Mouse (Mus musculus) heart, embryonic 10.5 days (tissue): ENCODE measurements around the gene 6430628N08Rik. TPM values are rescaled to one million over a fixed set of nuclear protein-coding genes. Genes with fewer than 3 reads are reported as not detected.

Experiments
- DNase-seq: peaks from one replicate; pipeline ENCODE4 v3.0.0-alpha.2; 2017; ENCODE audit warnings: low spot score
- H3K27ac ChIP-seq: fragments of 300-500 bp; sonication (generic); 2 replicates; pipeline ENCODE4 v1.5.1; 2016; ENCODE audit warnings: mild to moderate bottlenecking
- H3K27me3 ChIP-seq: fragments of 300-500 bp; sonication (generic); 2 replicates; pipeline ENCODE4 v1.6.1; 2016; ENCODE audit warnings: mild to moderate bottlenecking; ENCODE audit not compliant: poor library complexity, insufficient read depth, severe bottlenecking
- H3K36me3 ChIP-seq: fragments of 300-500 bp; sonication (generic); 2 replicates; pipeline ENCODE4 v1.6.1; 2016; ENCODE audit warnings: mild to moderate bottlenecking, moderate library complexity
- H3K4me1 ChIP-seq: fragments of 300-500 bp; sonication (generic); 2 replicates; pipeline ENCODE4 v1.6.1; 2016; ENCODE audit warnings: mild to moderate bottlenecking
- H3K4me3 ChIP-seq: fragments of 300-500 bp; sonication (generic); 2 replicates; pipeline ENCODE4 v1.5.1; 2016; ENCODE audit warnings: mild to moderate bottlenecking, moderate library complexity
- H3K9me3 ChIP-seq: fragments of 300-500 bp; sonication (generic); 2 replicates; pipeline ENCODE4 v1.6.1; 2016; ENCODE audit warnings: mild to moderate bottlenecking, moderate library complexity
- WGBS: fragments of 180-500 bp; shearing (Covaris S2); methylation state at CpG from one replicate; pipeline ENCODE4 v1.1.7; 2016; 5-methylcytosine and 5-hydroxymethylcytosine counted together
- polyA plus RNA-seq: library from polyadenylated mRNA; unstranded; fragments of >200 nt; fragmentation: Nextera tagmentation; extraction: Ambion mirVana; gene quantifications from 2 replicates; pipeline ENCODE4 v1.2.1, GENCODE M21; 2016

Gene 6430628N08Rik
- not detected in 2 replicates for polyA plus RNA-seq

DNA sequence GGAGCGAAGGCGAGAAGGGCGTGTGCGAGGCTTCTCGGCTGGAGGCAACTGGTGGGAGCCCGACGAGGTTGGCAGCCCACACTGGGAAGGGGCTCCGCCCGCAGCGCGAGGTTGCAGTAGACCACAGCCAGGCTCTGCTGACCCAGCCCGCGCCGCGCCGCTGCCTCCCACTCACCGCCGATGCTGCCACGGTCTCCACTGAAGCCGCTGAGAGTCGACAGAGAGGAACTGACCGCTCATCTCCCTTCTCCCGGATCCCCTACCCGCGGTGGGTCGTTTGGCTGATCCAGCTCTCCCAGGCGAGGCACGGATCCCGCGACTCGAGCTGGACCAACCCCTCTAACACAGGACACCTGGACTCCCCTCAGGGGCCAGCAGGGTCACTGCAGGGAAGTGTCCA lies at the start of gene 6430628N08Rik:
Gene 6430628N08Rik, plus strand, starts transcription at position 113 of the 400 bp plus-strand sequence.
- H3K4me3 ChIP-seq = peak within 1 kb of the TSS; percentile 56
- DNase-seq = no peak
- no peaks in the 10 kb centered on the region for H3K36me3 ChIP-seq
- H3K27me3 ChIP-seq = peaks cover 73% of the 10 kb centered on the region
- 0 out of 2 replicates have a peak within 1 kb of the TSS, but pooled peaks have one; percentile 16 for H3K27ac ChIP-seq
- no peaks in the 10 kb centered on the region for H3K9me3 ChIP-seq
- peaks cover 11% of the 10 kb centered on the region for H3K4me1 ChIP-seq
- under 1% methylated on average over 31 of the region's 31 CpGs for WGBS

GRCm38 (mm10) chr4:115840842-115841241 lies 49.6 kb upstream of the 6430628N08Rik start:
- Histone ChIP-seq H3K36me3 (no peaks in the 10 kb centered on the region), H3K9me3 (no peaks in the 10 kb centered on the region), H3K4me1 (peaks cover 6% of the 10 kb centered on the region), H3K27me3 (no peaks in the 10 kb centered on the region), H3K27ac (no peak overlapping the region), H3K4me3 (no peak overlapping the region)
- DNase-seq = no peak
- 88% methylated on average over 4 of the region's 4 CpGs for WGBS

DNA sequence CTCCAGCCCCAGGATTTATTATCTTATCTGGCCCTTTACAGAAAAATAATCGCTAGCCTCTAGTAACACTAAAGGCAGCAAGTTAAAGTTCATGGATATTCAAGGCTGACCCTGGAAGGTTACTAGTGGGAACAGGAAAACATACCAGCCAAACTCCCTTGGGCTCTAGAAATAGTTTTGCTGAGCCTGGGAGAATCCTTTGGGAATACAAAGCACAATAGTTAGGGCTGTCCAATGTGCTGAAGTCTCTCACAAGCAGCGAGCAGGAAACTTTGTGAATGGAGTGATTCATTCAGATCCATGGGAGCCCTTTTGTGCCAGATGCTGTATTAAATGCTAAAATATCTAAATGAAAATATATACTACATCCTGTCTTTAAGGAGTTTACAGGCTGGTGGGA lies 43.8 kb upstream of the 6430628N08Rik start:
- 50% methylated on average over 2 of the region's 2 CpGs for WGBS

GRCm38 (mm10) chr4:115847377-115847776 lies 43.1 kb upstream of the 6430628N08Rik start:
- Histone ChIP-seq H3K4me1 (peaks cover 32% of the 10 kb centered on the region), H3K9me3 (no peaks in the 10 kb centered on the region), H3K36me3 (peaks cover 15% of the 10 kb centered on the region; the same call in 1 of the 2 replicates), H3K27me3 (no peaks in the 10 kb centered on the region), H3K27ac (no peak overlapping the region), H3K4me3 (no peak overlapping the region)
- no peak for DNase-seq
- WGBS = 40% methylated on average over 5 of the region's 5 CpGs

More for the DNA sequence above, 43.8 kb upstream of the 6430628N08Rik start:
- Histone ChIP-seq H3K4me1 (peaks cover 30% of the 10 kb centered on the region), H3K27ac (no peak overlapping the region), H3K4me3 (no peak overlapping the region), H3K36me3 (peaks cover 10% of the 10 kb centered on the region; the same call in 1 of the 2 replicates), H3K27me3 (no peaks in the 10 kb centered on the region), H3K9me3 (no peaks in the 10 kb centered on the region)
- no peak for DNase-seq

DNA sequence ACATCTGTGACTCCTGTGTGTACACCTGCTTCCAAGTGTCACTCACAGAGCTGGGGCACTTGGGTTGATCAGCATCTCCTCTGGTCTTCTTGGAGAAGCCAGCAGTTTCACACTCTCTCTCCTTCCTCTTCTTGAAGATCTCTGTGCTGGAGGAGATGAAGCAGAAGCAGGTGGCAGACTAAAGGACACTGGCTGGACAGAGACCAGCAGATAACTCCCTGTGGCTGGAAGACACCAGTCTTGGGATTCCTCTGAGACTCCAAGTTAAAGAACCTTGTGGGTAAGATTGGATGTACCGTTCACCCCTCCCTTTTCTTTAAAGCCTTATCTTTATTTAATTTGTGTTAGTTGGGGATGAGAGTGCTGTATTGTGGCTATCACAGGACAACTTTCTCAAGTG lies 42.4 kb upstream of the 6430628N08Rik start:
- 70% methylated on average over 1 of the region's 1 CpGs for WGBS
- Histone ChIP-seq H3K4me1 (peaks cover 32% of the 10 kb centered on the region), H3K9me3 (no peaks in the 10 kb centered on the region), H3K4me3 (no peak overlapping the region), H3K27ac (peak overlapping the region; percentile 67; the same call in 1 of the 2 replicates), H3K27me3 (no peaks in the 10 kb centered on the region), H3K36me3 (peaks cover 17% of the 10 kb centered on the region; the same call in 1 of the 2 replicates)
- no peak for DNase-seq

- Histone ChIP-seq H3K4me3 (no peak overlapping the region), H3K27me3 (no peaks in the 10 kb centered on the region), H3K36me3 (peaks cover 19% of the 10 kb centered on the region; the same call in 1 of the 2 replicates), H3K9me3 (no peaks in the 10 kb centered on the region), H3K4me1 (peaks cover 32% of the 10 kb centered on the region), H3K27ac (peak overlapping the region; percentile 67)
- 32% methylated on average over 8 of the region's 8 CpGs for WGBS
- DNase-seq = peak; percentile 95
These were observed 41.3 kb upstream of the 6430628N08Rik start for GRCm38 (mm10) chr4:115848990-115849677.

GRCm38 (mm10) chr4:115850111-115850510 lies 40.4 kb upstream of the 6430628N08Rik start:
- Histone ChIP-seq H3K4me1 (peaks cover 39% of the 10 kb centered on the region), H3K27ac (no peak overlapping the region), H3K9me3 (no peaks in the 10 kb centered on the region), H3K4me3 (no peak overlapping the region), H3K27me3 (no peaks in the 10 kb centered on the region), H3K36me3 (peaks cover 19% of the 10 kb centered on the region; the same call in 1 of the 2 replicates)
- 63% methylated on average over 2 of the region's 2 CpGs for WGBS
- no peak for DNase-seq

DNA sequence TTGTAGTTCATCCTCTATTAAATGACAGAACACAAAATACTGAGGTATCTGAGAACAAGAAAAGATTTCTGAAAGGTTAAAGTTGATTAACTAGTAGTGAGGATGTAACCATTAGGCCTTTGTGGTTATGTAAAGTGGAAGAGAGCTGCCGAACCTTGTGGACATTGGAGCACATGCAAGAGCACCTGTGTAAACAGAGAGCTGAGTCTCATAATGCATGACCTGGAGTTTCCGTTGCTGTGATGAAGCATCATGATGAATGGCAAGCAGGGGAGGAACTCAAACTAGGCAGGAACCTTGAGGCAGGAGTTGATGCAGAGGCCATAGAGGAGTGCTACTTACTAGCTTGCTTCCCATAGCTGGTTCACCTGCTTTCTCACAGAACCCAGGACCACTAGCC lies 39.8 kb upstream of the 6430628N08Rik start:
- no peak overlapping the region for H3K27ac ChIP-seq
- no peaks in the 10 kb centered on the region for H3K9me3 ChIP-seq
- DNase-seq = no peak
- H3K4me1 ChIP-seq = peaks cover 45% of the 10 kb centered on the region
- H3K4me3 ChIP-seq = no peak overlapping the region
- no peaks in the 10 kb centered on the region for H3K27me3 ChIP-seq
- 81% methylated on average over 2 of the region's 2 CpGs for WGBS
- peaks cover 19% of the 10 kb centered on the region; the same call in 1 of the 2 replicates for H3K36me3 ChIP-seq

- Histone ChIP-seq H3K27me3 (no peaks in the 10 kb centered on the region), H3K9me3 (no peaks in the 10 kb centered on the region), H3K4me3 (no peak overlapping the region), H3K36me3 (peaks cover 19% of the 10 kb centered on the region; the same call in 1 of the 2 replicates), H3K4me1 (peaks cover 54% of the 10 kb centered on the region), H3K27ac (no peak overlapping the region)
- no peak for DNase-seq
- WGBS = 68% methylated on average over 6 of the region's 6 CpGs
These were observed 38.9 kb upstream of the 6430628N08Rik start for GRCm38 (mm10) chr4:115851569-115851968.

DNA sequence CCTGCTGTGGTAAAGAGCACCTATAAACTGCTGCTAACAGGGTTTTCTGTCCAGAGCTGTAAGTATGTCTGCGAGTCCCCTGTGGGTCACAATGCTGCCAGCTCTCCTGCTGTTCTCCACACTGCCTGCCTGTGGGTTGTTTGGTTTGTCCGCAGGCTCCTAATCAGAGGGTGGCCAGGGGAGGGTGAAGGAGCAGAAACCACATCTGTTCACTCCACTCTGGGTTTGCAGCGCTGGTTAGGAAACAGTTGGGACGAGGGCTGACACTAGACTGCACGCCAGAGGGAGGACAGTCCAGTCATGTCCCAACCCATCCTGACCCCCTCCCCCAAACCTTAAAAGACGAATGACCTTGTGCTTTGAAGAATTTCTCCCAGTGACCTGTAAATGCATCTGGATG lies 35.4 kb upstream of the 6430628N08Rik start:
- H3K4me1 ChIP-seq = peaks cover 42% of the 10 kb centered on the region
- H3K27ac ChIP-seq = no peak overlapping the region; the same call in 1 of the 2 replicates
- no peak for DNase-seq
- H3K9me3 ChIP-seq = no peaks in the 10 kb centered on the region
- H3K27me3 ChIP-seq = 0 out of 2 replicates have a peak, but pooled peaks cover 5% of the 10 kb centered on the region
- WGBS = 33% methylated on average over 6 of the region's 6 CpGs
- H3K4me3 ChIP-seq = no peak overlapping the region
- H3K36me3 ChIP-seq = peaks cover 41% of the 10 kb centered on the region

DNA sequence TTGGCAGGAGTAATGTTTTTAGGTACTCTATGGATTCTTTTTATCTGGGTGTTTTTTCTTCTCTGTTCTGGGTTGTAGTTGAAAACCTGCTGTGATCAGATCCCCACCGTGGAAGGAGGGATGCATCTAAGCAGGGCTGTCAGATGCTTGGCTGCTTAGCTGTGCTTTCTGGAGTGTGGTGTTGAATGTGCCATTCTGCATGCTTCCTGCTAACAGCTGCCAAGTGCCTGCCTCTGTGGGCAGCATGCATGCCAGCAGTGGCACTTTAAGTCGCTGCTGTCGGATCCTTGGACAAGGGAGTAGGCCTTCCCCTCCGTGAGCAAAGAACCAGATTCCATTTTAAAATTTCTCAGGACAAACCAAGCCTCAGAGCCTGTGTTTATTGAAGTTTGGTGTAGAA lies 34.9 kb upstream of the 6430628N08Rik start:
- WGBS = 58% methylated on average over 4 of the region's 4 CpGs
- Histone ChIP-seq H3K4me1 (peaks cover 37% of the 10 kb centered on the region), H3K27ac (peak overlapping the region; percentile 29; the same call in 1 of the 2 replicates), H3K36me3 (peaks cover 46% of the 10 kb centered on the region), H3K27me3 (0 out of 2 replicates have a peak, but pooled peaks cover 5% of the 10 kb centered on the region), H3K4me3 (no peak overlapping the region), H3K9me3 (no peaks in the 10 kb centered on the region)
- no peak for DNase-seq

DNA sequence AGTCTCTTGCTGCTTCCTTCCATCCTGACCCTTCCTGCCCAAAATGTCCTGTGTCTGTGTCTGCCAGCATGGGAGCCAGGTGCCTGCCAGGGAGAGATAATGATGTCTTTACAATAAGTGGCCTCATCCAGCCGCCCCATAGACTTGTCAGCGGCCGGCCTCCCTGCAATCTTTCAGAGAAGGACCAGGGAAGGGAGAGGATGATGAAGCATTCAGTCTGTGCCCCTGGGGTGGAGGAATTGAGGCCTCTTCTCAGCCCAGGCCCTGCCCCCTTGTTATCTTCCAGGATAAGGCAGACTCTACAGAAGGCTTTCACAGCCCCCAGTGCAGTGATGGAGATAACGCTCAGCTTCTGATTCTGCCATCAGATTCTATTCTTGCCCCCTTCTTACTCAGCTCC lies 34.2 kb upstream of the 6430628N08Rik start:
- 19% methylated on average over 4 of the region's 4 CpGs for WGBS
- H3K4me3 ChIP-seq = no peak overlapping the region
- H3K36me3 ChIP-seq = peaks cover 47% of the 10 kb centered on the region
- H3K9me3 ChIP-seq = no peaks in the 10 kb centered on the region
- peak; percentile 90 for DNase-seq
- H3K27me3 ChIP-seq = 0 out of 2 replicates have a peak, but pooled peaks cover 5% of the 10 kb centered on the region
- H3K27ac ChIP-seq = no peak overlapping the region
- peaks cover 35% of the 10 kb centered on the region for H3K4me1 ChIP-seq

DNA sequence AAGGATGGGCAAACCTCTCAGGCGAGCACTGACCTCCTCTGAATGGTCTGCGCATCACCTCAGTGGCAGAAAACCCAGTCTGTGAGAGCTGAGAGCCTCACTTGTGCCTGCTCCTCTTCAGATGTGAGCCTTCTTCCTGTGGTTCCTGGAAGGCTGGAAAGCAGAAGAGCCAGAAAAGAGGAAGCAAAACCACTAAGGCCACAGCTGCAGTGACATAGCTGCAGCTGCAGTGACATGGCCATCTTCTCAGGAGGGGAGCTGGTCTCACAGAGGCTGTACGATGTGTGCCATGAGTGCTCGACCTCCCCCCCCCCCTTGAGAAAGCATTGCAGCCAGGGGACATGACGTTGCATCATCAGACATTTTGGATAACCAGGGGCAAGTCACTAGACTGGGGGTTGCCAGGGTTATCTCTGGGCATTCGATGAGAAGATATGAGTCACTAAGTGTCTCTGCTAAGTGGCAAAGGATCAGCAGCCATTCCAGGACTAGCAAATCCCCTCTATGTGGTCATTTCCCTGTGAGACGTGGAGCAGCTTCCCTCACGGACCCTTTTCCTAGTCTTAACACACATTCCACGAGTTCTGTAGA lies 33.1 kb upstream of the 6430628N08Rik start:
- no peak overlapping the region for H3K4me3 ChIP-seq
- DNase-seq = no peak
- H3K27me3 ChIP-seq = 0 out of 2 replicates have a peak, but pooled peaks cover 5% of the 10 kb centered on the region
- 58% methylated on average over 9 of the region's 9 CpGs for WGBS
- peaks cover 31% of the 10 kb centered on the region for H3K4me1 ChIP-seq
- H3K27ac ChIP-seq = no peak overlapping the region
- no peaks in the 10 kb centered on the region for H3K9me3 ChIP-seq
- H3K36me3 ChIP-seq = peaks cover 46% of the 10 kb centered on the region
